Mouse (Mus musculus) right cerebral cortex, postnatal 36 days (tissue): ENCODE results near the gene Zfp57.

Experiments
- DNase-seq, 2 experiments: peaks; one replicate each; pipeline ENCODE4 v3.0.0; 2022; ENCODE audit warnings: low spot score in 2 of 2, mixed read lengths in 1 of 2

Gene Zfp57

DNA sequence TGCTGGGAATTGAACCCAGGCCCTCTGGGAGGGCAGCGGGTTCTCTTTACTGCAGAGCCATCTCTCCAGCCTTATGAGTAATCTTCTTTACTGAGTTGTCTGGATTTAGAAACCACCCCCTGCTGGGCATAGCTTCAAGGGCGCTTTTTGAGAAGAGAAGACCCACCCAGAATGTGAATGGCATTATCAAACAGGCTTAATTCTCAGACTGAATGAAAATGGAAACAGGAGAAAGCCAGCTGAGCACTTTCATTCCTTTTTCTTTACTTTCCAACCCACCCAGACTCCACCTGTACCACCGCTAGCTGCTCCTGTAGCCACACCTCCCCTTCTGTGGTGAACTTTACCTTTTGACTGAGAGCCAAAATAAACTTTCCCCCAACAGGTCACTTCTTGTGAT lies 5.5 kb upstream of the Zfp57 start:
- DNase-seq, result no peak

DNA sequence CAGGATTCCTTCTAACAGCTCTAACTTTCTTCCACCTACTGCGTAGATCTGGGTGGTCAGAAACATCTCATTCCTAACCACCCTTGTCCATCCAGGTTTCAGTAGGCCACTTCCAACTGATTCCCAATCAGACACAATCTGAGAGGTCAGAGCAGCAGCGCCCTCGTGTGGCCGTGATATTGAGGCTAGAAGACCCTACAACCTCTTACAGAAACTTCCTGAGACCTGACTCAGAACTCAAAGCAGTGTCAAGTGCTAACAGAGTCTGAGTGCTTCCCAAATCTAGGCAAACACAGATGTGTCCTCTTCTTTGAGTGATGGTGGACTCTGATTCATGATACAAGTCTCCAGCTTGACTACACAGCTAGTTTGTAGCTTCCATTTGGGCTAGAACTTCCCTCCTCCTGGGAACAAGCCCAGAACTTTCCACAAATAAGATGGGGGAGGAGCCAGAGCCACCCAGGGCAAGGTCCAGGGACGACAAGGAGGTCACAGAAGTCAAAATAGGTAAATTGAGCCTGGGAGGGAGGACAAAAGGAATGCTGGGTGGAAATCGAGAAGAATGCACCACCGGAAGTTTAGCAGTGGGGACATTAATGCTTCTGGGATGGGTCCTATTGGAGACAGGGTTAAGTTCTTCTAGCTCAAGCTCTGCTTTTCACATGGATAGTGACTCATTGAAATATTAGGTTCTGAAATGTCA lies 3.8 kb upstream of the Zfp57 start:
- DNase-seq, result peak; percentile 57 to 62

DNA sequence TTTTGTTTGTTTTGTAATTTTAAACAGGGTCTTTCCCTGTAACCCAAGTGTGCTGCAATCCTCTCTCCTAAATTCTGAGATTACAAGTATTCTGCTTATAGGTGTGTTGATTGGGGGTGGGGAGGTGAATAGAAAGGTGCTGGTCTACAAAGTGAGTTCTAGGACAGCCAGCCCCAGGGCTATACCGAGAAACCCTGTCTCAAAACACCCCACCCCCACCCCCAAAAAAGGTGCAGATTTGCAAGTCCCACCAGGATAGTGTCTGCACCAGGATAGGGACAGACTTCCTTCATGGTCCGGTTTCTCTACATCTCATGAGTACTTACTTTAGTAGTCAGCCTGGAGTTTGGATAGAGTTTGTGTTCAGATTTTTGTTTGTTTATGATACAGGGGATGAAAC lies 2.5 kb upstream of the Zfp57 start:
- DNase-seq, result no peak

DNA sequence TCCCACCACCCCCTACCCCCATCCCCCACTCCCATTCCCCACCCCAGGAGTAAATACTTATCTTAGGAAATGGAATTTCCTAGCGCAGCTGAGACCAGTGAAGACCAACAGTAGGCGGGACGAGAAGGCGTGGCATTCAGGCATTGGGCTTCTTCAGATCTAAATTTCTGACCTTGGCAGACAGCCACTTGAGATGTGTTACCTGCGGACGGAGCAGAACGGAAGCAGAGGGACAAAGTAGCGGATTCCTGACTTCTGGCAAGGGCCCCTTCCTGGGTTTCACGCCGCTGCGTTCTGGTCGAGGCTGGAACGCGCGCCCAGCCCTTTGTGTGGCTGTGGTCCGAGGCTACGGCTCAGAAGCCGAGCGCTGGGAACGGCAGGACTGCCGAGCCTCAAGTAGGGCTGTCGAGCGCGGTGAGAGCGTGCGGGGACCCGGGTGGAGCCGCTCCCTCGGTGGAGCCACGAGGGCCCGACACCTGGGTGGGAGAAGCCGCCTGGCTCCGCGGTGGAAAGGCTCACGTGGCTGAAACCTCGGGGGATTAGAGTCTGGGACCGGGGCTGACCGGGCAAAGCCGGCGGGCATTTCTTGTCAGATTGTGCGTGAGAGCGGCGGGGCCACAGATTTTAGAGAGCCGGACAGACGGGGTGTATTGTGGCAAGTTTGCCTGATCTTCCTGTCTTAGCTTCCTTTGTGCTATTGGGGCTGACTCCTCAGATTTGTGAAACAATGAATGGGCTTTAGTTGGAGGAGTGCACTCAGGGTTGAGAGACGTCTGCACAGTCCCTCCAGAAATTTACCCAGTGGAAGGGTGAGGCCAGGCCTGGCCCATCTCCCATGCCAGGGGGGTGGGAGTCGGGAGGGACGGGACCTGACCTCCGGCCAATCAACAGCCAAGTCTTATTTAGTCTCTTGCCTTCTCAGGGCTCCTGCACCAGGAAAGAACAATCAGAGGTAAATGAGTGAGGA lies 1.7 kb downstream of the Zfp57 start:
- DNase-seq, result no peak

DNA sequence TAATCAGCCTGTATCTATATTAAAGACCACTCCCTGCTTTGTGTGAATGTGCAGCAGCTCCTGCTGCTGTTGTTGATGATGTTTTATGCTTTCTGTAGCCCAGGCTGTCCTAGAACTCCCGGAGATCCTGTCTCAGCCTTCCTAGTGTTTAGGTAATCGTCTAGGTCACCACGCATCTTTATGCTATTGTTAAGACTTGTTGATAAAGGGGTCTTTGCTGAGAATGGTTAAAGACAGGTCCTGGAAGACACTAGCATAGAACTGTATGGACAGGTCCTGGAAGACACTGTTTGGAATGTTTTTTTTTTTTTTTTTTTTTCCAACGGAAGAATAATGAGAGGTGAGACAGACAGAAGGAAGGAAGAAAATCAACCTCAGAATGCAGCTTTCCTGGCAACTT lies 2.4 kb downstream of the Zfp57 start:
- DNase-seq, result no peak

DNA sequence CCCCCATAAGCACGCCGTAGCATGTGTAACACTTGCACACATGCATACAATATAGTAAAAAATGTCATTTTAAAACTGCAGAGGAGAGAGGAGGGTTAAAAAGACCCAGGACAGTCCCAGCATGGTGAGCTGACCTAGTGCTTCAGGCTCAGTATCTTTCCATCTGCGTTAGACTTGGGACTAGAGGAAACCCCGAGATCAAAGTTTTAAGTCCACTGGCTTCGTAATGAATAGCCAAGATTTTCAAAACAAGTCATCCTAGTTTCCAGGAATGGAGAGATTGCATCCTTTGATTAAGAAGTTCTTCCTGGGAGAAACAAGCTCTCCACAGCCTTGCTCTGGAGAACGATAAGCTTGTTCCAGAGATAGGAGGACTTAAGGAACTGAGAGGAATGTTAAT lies 7.2 kb downstream of the Zfp57 start:
- DNase-seq, result no peak

DNA sequence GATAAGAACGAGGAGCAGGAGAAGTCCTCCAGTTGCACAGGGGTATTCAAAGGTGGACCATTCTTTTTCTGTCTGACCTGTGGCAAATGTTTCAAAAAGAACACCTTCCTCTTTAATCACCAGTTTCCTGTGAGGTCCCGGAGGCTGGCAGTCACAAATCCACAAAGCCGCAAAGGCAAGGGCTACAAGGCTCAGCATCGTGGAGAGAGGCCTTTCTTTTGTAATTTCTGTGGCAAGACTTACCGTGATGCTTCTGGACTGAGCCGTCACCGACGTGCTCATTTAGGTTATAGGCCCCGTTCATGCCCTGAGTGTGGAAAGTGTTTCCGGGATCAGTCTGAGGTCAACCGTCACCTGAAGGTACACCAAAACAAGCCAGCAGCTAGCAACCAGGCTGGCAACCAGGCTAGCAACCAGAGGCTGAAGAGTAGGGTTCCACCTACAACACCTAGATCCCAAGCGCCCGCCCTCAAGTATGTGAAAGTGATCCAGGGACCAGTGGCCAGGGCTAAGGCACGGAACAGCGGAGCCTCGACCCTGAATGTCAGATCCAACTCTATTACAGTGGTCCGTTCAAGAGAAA lies 8.6 kb downstream of the Zfp57 start:
- no peak for DNase-seq

DNA sequence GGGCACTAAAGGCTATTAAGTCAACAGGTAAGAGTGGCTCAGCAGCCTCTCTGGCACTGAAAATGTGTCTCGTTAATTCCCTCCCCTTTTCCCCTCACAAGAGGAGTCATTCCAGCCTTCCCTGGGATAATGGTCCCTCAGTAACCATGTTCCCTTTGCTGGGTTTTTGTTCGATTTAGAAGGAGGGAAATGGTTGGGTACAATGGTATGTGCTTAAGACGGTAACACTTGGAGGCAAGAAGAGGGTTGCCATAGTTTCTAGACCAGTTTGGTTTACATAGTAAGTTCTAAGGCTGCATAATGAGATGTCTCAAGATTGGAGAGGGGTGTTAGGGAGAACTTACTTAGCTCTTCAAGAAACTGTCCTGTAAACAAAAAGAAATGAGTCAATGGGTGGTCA lies 10.8 kb downstream of the Zfp57 start:
- DNase-seq, result no peak

DNA sequence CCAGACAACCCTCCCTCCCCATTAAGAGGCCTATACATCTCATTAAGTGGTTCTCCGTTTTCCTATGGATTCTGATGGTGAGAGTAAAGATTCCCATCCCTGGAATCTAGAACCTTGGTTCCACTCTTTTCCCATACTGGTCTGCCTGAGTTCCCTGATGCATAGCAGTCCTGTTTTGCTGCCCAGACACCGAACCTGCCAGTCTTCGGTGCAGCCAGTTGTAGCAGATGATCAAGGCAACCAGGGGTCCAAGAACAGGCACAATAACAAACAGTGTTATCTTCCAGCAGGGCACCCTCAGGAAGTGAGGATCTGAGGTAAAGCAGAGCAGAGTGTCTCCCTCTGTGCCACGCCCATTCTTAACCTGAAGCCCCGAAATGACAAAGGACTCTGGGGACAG lies 11.2 kb downstream of the Zfp57 start:
- DNase-seq, result no peak

DNA sequence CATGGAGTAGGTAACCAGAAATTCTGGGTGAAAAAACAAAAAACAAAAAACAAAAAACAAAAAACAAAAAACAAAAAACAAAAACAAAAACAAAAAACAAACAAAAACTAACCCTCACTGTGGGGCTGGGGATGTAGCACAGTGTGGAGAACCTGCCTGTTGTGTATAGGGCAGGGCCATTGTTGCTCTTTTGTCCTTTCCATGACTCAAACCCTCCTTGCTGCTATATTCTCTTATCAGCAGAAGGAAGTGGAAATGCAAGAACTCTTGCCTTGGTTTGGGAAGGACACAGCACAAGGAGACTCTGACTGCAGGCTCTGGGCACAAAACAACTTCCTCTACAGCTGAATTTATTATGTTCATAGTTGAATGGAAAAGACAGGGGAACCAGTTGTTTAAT lies 15.4 kb downstream of the Zfp57 start:
- DNase-seq, result no peak

DNA sequence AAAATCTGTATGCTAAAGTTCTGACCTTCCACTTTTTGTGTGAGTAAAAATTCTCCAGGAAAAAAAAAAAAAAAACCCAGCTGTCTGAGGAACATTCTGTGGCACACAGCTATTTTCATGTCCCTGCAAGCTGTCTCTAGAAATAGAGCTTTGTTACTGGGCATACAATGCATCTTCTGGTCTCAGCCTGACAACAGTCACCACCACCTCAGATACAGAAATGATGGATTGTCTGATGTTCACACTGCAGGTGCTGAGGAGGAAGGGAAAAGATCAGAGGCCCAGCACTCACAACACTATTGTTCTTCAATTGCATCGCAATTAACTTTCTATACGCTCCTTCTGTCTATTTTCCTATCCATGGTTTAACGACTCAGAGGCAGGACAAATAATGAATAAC lies 17.4 kb downstream of the Zfp57 start:
- peak; percentile 20 to 38 for DNase-seq

DNA sequence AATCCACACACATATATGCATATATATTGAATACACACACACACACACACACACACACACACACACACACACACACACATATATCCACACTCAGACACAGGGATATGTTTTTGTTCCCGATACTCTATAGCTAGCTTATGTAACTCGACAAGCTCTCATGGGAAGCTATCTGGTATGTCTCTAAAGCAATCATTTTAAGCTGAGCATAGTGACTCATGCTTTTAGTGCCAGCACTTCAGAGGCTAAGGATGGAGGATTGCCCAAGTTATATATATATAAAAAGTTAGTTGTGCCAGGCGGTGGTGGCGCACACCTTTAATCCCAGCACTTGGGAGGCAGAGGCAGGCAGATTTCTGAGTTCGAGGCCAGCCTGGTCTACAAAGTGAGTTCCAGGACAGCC lies 18.3 kb downstream of the Zfp57 start:
- DNase-seq, result peak in 1 of 2 experiments; percentile 36

DNA sequence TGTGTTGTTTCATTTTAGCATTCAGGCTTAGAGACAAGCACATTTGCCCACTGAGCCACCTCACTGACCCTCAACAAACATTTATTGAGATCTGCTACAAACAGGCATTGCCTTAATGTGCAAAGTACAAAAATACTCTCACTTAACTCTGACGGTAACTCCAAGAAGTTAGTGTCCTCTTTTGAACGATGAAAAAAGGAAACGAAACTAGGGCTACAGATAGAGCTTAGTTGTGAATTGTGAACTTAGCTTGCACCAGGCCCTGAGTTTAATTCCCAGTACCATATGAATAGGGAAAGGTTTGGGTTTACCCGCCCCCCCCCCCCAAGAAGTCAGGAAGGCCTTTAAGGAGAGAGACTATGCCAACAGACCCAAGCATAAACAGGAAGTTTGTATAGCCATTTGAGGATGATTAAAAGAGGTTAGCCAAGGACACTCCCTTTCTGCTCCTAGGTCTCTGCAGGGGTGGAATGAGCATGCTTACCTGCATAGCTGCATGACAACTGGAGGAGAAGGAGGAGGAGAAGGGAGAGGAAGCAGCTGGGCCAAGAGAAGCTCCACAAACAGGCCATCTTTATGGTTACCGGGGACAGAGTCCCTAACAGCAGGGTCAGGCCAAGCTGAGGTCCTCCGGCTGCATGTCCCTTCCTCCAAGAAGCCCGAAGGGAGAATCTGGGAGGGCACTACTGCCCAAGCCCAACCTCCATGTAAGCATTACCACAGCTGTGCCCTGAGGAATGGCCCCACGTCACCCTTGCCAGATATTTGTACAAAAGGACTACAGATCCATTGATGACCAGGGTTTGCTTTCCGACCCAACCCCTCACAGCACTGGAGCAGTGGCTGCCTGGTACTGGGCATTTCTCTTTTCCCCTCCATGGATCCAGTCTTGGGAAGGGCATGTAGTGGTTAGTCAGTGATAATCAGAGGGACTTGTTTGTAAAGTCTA lies 21.9 kb downstream of the Zfp57 start, which contains the start of gene Mog:
Gene Mog, minus strand, starts transcription at position 771 of the 949 bp plus-strand sequence.
- no peak for DNase-seq

DNA sequence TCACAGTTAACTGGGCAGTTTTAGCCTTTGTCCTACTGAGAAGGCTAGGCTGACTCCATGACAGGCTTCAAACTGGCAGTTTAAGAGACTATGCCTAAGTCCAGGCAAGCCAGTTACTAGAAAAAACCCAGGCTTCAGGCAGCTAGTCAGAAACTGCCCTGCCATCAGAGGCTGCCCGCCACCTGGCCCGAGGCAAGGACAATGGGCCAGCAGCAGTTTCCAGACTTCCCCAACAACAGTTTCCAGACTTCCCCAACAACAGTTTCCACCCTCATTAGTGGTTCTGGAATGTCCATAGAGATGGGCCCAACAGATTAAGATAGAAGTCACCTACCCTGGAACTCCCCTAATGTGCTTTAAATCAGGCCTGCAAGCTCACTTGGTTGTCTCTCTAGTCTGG lies 25.5 kb downstream of the Zfp57 start:
- DNase-seq, result no peak

DNA sequence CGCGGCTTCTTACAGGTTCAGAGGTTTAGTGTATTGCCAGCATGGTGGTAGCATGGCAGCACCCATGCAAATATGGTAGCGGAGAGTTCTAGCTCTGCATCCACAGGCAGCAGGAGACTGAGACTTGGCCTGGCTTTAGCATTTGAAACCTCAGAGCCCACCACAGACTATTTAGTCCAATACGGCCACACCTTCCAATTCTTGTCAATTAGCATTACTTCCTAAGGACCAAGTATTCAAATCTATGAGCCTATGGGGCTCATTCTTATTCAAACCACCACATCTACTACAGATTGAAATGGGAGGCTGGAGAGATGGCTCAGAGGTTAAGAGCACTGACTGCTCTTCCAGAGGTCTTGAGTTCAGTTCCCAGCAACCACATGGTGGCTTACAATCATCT lies 26.5 kb downstream of the Zfp57 start:
- DNase-seq, result no peak

DNA sequence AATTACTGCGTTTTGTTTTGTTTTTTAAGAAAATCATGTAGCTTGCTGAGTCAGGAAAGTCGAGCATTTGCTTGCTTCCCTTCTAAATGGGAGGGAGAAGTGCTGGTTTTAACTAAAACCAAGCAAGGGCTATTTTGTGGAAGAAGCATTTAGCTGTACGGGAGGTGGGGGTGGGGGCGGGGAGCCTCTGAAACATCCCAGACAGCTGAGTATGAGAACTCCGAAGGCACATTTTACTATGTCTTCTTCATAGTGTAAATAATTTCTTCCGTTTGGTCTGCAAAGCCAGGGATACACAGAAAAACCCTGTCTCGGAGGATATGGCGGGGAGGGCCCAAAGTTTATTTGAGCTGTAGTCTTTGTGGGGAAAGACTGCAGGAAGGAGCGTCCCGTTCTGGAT lies 27.2 kb downstream of the Zfp57 start:
- no peak for DNase-seq

DNA sequence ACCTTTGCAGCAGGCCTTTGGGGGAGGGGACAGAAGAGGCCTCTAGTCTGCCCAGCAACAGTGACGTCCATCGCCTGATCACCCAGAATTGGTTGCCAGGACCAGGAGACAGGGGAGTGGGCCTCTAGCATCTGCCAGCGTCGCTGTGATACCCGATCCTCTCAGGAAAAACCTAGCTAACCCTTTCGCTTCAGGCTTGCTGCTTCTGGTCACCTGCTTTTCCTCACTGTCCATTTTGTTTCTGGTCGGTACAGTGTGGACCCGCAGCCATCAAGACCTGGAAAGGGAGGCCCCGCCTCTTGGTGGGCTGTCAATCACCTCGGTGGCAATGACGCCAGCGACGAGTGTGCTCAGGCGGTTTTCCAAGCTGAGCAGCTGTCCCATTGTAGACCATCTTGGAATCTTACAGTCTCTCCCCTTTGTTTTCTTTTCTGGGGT lies 27.7 kb downstream of the Zfp57 start:
- peak; percentile 91 to 92 for DNase-seq

DNA sequence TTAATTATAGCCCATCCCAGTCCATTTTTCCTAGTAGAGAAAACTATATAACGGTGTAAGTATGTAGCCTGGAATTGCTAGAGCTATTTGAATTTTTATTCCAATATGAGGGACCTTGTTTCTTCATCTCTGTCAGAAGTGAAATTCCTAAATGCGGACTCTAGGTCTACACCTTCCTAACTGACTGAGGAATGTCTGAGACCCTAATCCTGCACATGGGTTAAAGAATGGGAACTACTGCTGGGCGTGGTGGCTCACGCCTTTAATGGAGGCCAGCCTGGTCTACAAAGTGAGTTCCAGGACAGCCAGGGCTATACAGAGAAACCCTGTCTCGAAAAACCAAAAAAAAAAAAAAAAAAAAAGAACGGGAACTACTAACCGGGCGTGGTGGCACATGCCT lies 28.2 kb downstream of the Zfp57 start:
- DNase-seq, result no peak

DNA sequence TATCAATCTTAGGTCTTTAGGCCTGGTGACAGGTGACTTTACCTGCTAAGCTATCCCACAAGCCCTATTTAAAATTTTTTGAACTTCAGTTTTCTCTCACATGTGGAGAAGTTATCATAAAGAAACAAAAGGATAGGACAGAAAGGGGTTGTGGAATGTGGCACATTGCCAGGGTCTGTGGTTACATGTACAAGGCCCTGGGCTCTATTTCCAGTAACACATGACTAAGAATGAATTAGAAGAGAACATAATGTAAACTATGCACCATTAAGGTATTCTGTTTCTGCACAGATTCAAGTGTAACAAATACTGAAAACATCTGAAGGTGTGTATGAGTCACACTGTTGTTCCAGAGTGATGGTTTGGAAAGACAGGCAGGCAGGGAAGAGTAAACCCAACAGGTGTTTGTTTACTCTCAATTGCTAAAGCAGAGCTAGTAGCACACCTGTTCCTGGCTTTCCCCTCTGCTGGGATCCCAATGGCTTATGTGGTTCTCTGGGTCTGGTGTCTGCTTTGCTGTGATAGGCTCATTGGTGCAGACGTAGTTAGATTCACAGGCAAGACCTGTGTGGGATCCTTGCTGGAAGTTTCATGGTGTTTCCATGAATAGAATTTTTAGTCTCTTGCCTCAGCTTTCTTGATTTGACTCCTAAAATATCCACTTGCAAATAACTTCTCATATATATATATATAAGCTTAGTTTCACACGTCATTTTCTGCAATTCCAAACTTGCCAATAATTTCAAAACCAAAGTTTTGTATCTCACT lies 38.3 kb downstream of the Zfp57 start:
- no peak for DNase-seq

DNA sequence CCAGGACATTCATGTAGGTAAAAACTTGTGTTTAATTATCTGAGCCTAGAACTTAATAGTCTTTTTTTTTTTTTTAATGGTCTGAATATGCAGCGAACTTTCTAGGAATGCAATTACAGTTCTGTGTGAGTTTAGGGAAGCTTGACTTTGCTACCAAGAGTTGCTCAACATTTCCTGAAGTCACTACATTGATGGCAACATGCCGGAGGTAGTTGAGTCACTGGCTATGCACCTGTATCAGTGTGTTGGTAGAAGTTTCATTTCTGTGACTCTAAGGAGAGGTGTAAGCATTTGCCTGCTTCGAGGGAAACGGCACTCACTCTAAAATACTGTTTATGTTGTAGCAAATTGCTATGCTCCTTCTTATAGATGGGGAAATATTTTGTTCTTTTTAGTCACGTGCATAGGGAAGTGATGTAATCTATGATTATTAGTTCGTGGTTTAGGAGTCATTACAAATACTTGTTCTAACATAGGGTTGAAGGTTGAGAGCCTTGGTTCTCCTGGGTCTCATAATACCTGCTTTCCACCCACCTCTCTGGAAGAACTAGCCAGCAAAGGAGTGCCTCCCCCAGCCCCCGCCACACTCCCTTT lies 43.8 kb downstream of the Zfp57 start:
- no peak for DNase-seq
